Mouse (Mus musculus) liver, embryonic 14.5 days (tissue): ENCODE data around the gene Gbgt1.

ENCODE experiments used
- CTCF ChIP-seq: IDR thresholded peaks from 2 replicates; pipeline ENCODE4 v1.5.1; 2016; ENCODE audit warnings: antibody characterized with exemption, low read depth, control low read depth
- EP300 ChIP-seq: IDR thresholded peaks from 2 replicates; pipeline ENCODE4 v1.6.1; 2016; ENCODE audit warnings: antibody characterized with exemption, low read depth

- TF ChIP-seq CTCF (no peak), EP300 (no peak)
These were observed 40.9 kb downstream of the Gbgt1 start for GRCm38 (mm10) chr2:28537634-28537920.
